Mouse (Mus musculus): ENCODE results near the gene Slirp. TPM values are rescaled to one million over a fixed set of nuclear protein-coding genes. Genes with fewer than 3 reads are reported as not detected.
A peak's percentile ranks its signal among the peaks of the same experiment; 100 is the strongest.

Slirp gene
- total RNA-seq (2021), result 100 to 1,000 TPM; 139 to 146 TPM
- long read RNA-seq, experiment 1, transcript Slirp-204 (4 exons, 2,701 nt), result major isoform, 366 of 510 reads
- long read RNA-seq, experiment 1, partial matches to known transcripts, result 117 of 510 reads
- long read RNA-seq, experiment 1, other reads (novel, unspliced or antisense), result 25 of 510 reads
- long read RNA-seq, experiment 2, transcript Slirp-204 (4 exons, 2,701 nt), result major isoform, 373 of 580 reads
- long read RNA-seq, experiment 2, partial matches to known transcripts, result 181 of 580 reads
- long read RNA-seq, experiment 2, other reads (novel, unspliced or antisense), result 24 of 580 reads

DNA sequence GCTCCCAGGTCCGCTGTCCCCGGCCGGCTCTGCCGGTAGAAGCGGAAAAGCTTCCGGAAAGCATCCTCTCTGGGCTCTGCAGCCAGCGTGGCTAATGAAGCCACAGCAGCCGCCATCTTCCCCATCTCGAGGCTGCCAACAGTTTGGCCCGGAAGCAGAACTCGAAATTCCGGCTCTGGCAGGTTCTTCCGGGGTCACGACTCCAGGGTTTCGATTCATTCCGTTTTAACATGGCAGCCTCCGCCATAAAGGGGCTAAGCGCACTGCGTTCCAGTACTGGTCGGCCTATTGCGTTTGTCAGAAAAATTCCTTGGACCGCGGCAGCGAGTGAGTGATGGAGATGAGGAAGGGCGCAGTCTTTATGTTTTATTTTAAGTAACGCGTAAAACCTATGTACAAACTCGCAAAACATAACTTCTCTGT is at the start of gene Slirp, which contains the start of gene Alkbh1:
Gene Slirp (plus strand): TSS at position 197 of the 423 bp plus-strand sequence.
Gene Alkbh1 (minus strand): TSS at position 318 of the 423 bp plus-strand sequence.
- DNase-seq, result peak; percentile 79 to 82
- intact Hi-C loops (cut with DNase I), result no loop called here

DNA sequence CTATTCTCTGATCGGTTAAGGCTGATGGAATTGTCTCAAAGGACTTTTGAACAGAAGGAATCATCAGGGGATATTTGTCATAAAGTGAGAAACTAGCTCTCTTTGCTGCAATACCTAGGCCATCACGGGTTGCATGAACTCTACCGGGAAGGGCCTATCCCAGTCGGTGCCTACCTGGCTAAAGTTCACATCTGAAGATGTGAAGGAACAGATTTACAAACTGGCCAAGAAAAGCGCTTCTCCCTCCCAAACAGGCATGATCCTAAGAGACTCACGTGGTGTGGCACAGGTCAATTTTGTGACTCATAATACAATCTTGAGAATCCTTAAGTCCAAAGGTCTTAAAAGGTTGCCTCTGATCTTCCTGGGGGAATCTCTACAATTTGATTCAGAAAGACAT is 49.4 kb upstream of the Slirp start:
- DNase-seq, result no peak
- intact Hi-C loops (cut with DNase I), result no loop called here

DNA sequence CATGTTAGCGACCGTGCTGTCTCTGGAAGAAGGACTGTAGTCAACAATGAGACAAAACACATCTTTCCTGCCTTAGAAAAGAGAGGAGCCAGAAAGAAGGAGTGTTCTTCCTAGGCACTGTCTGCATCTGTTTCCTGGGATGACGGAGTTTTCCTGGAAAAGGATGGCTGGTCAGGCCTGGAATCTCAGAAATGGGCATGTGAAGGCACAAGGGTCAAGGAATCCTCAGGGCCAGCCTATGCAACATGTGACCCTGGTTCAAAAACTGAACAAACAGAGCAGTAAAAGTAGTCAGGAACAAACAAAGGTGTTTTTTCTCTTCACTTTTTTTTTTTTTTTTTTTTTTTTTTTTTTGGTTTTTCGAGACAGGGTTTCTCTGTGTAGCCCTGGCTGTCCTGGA is 46.6 kb upstream of the Slirp start:
- no peak for DNase-seq
- intact Hi-C loops (cut with DNase I), result no loop called here

DNA sequence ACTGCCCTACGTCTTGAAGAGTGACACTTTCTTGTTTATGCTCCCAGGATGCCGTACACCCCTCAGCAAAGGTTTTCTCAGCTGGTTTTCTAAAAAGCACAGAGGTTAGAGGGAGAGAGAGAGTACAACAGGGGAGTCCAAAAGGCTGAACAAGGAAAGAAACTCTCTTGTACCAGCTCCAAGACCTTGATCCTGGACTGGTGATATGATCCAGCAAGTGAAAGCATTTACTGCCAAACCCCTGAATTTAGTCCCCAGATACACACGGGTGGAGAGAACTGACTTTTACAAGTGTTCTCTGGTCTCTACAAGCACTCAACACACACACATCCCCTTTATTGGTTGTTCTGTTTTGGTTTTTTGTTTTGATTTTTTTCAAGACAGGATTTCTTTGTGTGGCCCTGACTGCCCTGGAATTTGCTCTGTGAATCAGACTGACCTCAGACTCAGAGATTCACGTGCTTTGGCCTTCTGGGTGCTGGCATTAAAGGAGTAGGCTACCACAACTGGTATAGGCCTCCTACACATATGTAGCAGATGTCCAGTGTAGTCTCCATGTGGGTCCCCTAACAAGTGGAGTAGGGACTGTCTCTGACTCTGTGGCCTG is 45.8 kb upstream of the Slirp start:
- intact Hi-C loops (cut with DNase I), result no loop called here
- no peak for DNase-seq

DNA sequence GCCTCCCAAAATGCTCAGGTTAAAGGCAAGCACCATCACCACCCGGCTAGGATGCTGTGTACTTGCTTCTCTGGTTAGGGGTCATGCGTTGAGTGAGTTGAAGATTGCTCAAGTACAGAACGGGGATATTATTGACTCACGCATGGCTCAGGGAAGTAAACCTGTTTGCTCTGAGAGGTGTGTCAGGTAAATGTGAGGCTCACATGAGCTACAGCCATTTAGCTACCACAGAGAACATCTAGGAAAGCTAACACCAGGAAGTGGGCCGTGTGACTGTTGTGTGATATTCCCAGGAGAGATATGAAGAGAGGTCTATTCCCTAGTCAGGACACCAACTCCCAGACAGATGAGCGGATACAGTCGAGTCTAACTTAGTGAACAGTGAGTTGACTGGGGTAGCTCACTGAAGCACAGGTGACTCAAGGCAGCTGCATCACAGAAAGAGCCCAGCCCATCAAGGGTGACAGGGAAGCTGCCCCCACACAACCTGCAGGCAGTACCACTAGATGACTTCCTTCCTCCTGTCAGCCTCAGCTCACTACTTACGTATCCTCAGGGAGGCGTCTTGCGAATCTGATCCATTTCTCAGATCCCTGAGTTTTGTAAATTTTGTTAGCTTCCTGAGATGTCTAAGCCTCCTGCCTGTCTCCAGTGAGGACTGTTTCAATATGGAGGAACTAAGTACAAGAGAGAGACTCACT is 44.4 kb upstream of the Slirp start:
- intact Hi-C loops (cut with DNase I), result no loop called here

DNA sequence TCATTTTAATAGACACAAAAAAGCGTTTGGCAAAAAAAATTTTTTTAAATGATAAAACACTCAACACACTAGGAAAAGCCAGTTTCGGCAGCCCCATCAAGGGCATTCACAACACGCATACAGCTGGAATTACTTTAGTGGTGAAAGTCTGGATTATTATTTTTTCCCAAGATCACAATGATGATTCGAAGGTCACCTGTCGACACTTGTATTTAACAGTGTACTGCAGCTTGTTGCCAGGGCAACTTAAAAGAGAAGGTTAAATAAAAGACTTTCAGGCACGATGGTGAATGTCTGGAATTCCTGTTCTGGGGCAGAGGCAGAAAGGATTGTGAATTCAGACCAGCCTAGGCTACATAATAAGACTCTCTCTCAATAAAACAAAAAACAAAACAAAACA is 41.8 kb upstream of the Slirp start:
- intact Hi-C loops (cut with DNase I), result no loop called here
- DNase-seq, result no peak

More for the DNA sequence above, 44.4 kb upstream of the Slirp start:
- no peak for DNase-seq

- DNase-seq, result no peak
- intact Hi-C loops (cut with DNase I), result no loop called here
Measured at GRCm38 (mm10) chr12:87405165-87405564, 38.5 kb upstream of the Slirp start.

DNA sequence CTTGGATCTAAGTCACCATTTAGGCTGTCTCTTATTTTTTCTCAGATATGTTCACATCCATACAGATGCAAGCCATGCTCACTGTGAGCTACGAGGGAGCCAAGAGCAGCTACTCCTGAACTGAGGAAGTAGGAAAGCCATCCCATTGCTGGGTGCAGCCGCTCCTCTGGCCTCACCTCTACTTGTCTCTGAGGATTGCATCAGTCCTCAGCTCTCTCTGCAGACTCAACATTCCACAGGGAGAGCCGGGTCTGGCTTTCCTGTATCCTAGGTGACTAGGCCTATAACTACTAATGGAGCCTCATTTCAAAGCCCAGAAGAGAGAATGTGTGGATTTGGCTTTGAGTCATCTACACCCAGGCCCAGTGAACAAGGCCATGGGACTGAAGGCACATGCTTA is 38.0 kb upstream of the Slirp start:
- intact Hi-C loops (cut with DNase I), result no loop called here
- no peak for DNase-seq

DNA sequence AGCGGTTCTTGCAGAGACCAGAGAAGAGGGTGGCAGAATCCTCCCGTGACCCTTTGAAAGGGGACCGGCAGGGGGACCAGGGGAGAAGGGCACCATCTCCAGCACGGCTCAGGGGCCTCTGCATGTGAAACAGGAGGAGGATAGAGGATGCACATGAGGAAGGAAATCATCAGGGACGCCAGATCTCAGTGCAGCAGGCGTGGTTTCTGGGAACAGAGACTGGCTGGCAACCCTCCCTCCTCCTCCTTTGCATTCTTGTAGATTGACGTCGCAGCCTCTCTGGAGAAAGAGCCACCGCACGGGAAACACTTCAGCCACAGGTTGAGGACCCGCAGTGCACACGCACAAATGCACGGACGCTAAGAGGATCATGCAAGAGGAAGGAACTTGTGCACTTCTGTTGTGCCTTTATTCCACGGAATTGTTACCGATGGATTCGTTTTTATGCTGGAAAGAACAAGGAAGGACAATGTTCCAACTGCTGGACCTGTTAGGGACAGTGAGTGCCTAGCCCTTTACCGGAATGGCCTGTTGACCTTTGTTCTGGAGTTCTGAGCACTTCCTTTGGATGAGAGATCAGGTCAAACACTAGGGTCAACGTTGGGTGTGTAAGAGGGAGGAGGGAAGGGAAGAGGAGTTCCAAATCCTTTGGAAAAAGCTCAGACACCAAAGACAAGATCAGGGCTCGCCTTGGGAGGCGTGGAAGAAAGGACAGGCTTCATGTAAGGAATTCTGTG is 35.7 kb upstream of the Slirp start:
- DNase-seq, result peak in 1 of 2 experiments; percentile 23
- intact Hi-C loops (cut with DNase I), result no loop called here

DNA sequence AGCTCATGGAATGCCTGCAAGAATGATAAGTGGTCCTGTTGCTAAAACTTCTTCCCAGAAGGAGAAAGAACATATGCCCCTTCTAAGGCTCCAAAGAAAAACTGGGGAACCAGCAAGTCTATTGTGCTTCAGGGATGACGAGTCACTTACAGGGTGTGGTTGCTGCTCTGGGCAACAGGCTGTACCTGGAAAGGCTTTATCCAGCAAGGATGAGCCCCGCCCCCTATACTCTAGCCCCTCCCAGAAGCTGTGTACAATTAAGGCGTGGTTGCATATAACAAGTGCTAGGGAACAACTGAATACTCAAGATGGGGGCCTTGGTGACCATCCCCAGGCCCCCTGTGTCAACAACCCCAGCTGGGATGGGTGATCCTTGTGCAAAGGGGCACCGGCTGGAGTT is 34.6 kb upstream of the Slirp start:
- intact Hi-C loops (cut with DNase I), result no loop called here
- no peak for DNase-seq

DNA sequence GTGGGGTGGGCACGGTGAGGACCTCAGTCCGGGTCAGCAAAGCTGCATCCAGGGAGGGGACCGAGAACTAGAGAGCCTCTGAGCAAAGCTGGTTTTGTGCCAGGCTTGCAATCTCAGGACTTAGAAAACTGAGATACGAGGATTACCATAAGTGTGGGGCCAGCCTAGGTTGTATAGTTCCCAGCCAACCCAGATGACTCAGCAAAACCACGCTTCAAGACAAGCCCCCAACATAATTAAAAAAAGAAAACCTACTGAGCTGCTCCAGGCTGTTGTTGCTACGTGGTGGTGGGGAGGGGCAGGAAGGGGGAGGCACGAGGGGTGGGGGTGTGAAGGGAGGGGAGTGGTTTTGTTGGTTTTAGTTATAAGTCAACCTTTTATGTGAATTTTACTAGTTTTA is 32.7 kb upstream of the Slirp start:
- intact Hi-C loops (cut with DNase I), result loop anchor here (10.0 kb wide), 1 partner anchor 146 kb away; the partner anchor contains the start of genes Ahsa1 and Vipas39
- no peak for DNase-seq

DNA sequence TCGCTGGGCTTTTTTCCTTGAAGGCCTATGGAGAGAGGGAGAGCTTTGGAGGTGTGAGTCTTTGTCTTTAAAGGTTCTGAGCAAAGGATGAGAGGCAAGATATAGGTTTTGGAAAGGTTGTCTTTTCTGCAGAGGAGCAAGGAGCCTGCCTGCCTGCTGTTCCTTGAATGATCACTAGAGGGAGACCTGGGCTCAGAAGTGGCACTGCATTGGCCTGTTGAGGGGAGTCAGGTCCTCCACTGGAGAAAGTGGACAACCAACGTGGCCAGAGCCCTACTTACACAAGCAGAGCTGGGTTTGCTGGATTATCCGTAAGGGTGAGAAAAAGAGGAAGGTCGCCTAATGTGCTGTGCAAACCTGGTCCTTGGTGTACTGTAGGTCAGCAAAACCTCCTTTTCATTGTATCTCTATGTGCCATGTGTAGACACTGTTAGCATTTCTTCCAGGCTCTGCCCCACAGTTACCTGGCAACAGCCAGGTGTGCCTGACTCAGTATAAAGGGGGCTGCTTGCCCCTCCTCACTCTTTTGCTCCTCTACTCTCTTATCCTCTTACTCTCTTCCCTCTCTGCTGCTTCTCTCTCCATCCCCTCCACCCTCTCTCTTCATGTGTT is 30.4 kb upstream of the Slirp start:
- intact Hi-C loops (cut with DNase I), result loop anchor here (10.0 kb wide), 1 partner anchor 148 kb away; the partner anchor contains the start of genes Ahsa1 and Vipas39
- DNase-seq, result peak; percentile 37 to 55

GRCm38 (mm10) chr12:87415358-87415757 is 28.3 kb upstream of the Slirp start:
- no peak for DNase-seq

DNA sequence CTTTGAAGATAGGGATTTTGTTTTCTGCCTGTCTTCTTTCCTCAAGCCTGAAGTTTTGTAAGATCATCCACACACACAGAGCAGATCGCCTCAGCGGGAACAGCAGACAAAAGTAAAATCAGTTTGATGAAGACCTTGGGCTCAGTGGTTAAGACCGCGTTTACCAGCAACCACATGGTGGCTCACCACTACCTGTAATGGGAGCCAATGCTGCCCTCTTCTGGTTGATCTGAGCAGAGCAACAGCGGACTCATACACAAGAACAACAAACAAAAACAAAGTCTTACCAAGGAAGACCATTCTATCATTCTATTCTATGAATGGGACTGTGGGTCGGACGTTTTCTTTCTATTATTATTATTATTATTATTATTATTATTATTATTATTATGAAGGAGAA is 27.0 kb upstream of the Slirp start:
- intact Hi-C loops (cut with DNase I), result loop anchor here (10.0 kb wide), 1 partner anchor 152 kb away; the partner anchor contains the start of genes Ahsa1 and Vipas39
- DNase-seq, result peak; percentile 30 to 32

More at GRCm38 (mm10) chr12:87415358-87415757, 28.3 kb upstream of the Slirp start:
- intact Hi-C loops (cut with DNase I), result loop anchor here (10.0 kb wide), 1 partner anchor 151 kb away; the partner anchor contains the start of genes Ahsa1 and Vipas39

GRCm38 (mm10) chr12:87418921-87419320 is 24.8 kb upstream of the Slirp start:
- intact Hi-C loops (cut with DNase I), result loop anchor here (10.0 kb wide), 1 partner anchor 154 kb away; the partner anchor contains the start of genes Ahsa1 and Vipas39

GRCm38 (mm10) chr12:87419974-87420485 is 23.7 kb upstream of the Slirp start:
- DNase-seq, result no peak
- intact Hi-C loops (cut with DNase I), result loop anchor here (10.0 kb wide), 1 partner anchor 155 kb away; the partner anchor contains the start of genes Ahsa1 and Vipas39

More at GRCm38 (mm10) chr12:87418921-87419320, 24.8 kb upstream of the Slirp start:
- no peak for DNase-seq

- intact Hi-C loops (cut with DNase I), result no loop called here
Measured at GRCm38 (mm10) chr12:87421708-87422507, 21.8 kb upstream of the Slirp start.

GRCm38 (mm10) chr12:87423700-87424099 is 20.0 kb upstream of the Slirp start:
- DNase-seq, result no peak
- intact Hi-C loops (cut with DNase I), result no loop called here

More at GRCm38 (mm10) chr12:87421708-87422507, 21.8 kb upstream of the Slirp start:
- DNase-seq, result no peak

GRCm38 (mm10) chr12:87424516-87424915 is 19.2 kb upstream of the Slirp start:
- intact Hi-C loops (cut with DNase I), result no loop called here
- no peak for DNase-seq
